Mouse (Mus musculus) myocyte (in vitro differentiated cells): Measurements from ENCODE around the gene Son. TPM values are rescaled to one million over a fixed set of nuclear protein-coding genes. Genes with fewer than 3 reads are reported as not detected.
"Not testable (repeated sequence)": the region's sequence is repeated elsewhere in the genome, so short reads cannot be mapped to it uniquely, and the experiment has no call there.

Experiments
- H3K27me3 ChIP-seq: one replicate; pipeline ENCODE4 v1.6.1; 2011; ENCODE audit not compliant: control insufficient read depth, insufficient read depth, insufficient read length
- H3K36me3 ChIP-seq: one replicate; pipeline ENCODE4 v1.6.1; 2011; ENCODE audit not compliant: control insufficient read depth, insufficient read depth
- H3K4me2 ChIP-seq: one replicate; pipeline ENCODE4 v1.6.1; 2011; ENCODE audit warnings: low read depth, control low read depth
- H3K4me3 ChIP-seq: one replicate; pipeline ENCODE4 v1.5.1; 2011; ENCODE audit warnings: mild to moderate bottlenecking, control low read depth, moderate library complexity
- H3K79me2 ChIP-seq: one replicate; pipeline ENCODE4 v1.6.1; 2011; ENCODE audit not compliant: control insufficient read depth, insufficient read depth
- H3ac ChIP-seq: one replicate; pipeline ENCODE4 v1.6.1; 2011; ENCODE audit not compliant: control insufficient read depth, insufficient read length
- CEBPB ChIP-seq: IDR thresholded peaks from 2 replicates; pipeline ENCODE4 v1.6.1; 2011; ENCODE audit warnings: mild to moderate bottlenecking, moderate library complexity; ENCODE audit not compliant: poor library complexity, insufficient read depth, severe bottlenecking
- E2F4 ChIP-seq: IDR thresholded peaks from one replicate; pipeline ENCODE4 v1.6.1; 2011; ENCODE audit warnings: mild to moderate bottlenecking, control low read depth, moderate library complexity; ENCODE audit not compliant: insufficient read depth
- MAX ChIP-seq: IDR thresholded peaks from one replicate; pipeline ENCODE4 v1.6.1; 2011; ENCODE audit warnings: low read depth, mild to moderate bottlenecking, control low read depth
- MYOD1 ChIP-seq, 3 experiments: IDR thresholded peaks; one replicate each; pipeline ENCODE4 v1.6.1; 2011; ENCODE audit warnings: control low read depth in 2 of 3, low read depth in 2 of 3, mild to moderate bottlenecking in 2 of 3, moderate library complexity in 1 of 3; ENCODE audit not compliant: insufficient read length in 2 of 3, control insufficient read depth in 1 of 3
- MYOG ChIP-seq, 3 experiments: IDR thresholded peaks; one replicate each; pipeline ENCODE4 v1.6.1; 2011; ENCODE audit warnings: control low read depth in 2 of 3, low read depth in 2 of 3, mild to moderate bottlenecking in 2 of 3; ENCODE audit not compliant: insufficient read length in 2 of 3, control insufficient read depth in 1 of 3, insufficient read depth in 1 of 3
- POLR2A ChIP-seq: IDR thresholded peaks from one replicate; pipeline ENCODE4 v1.6.1; 2011; ENCODE audit warnings: low read depth, mild to moderate bottlenecking, control low read depth, moderate library complexity; ENCODE audit not compliant: insufficient read length
- POLR2AphosphoS2 ChIP-seq: IDR thresholded peaks from one replicate; pipeline ENCODE4 v1.6.1; 2011; ENCODE audit warnings: low read depth, control low read depth; ENCODE audit not compliant: insufficient read length
- REST ChIP-seq: IDR thresholded peaks from one replicate; pipeline ENCODE4 v1.6.1; 2011; ENCODE audit warnings: mild to moderate bottlenecking, control low read depth, moderate library complexity; ENCODE audit not compliant: insufficient read depth, insufficient read length
- SRF ChIP-seq: IDR thresholded peaks from one replicate; pipeline ENCODE4 v1.6.1; 2011; ENCODE audit warnings: low read depth; ENCODE audit not compliant: control insufficient read depth, insufficient read length
- TCF12 ChIP-seq: IDR thresholded peaks from one replicate; pipeline ENCODE4 v1.6.1; 2011; ENCODE audit warnings: mild to moderate bottlenecking, control low read depth; ENCODE audit not compliant: poor library complexity, insufficient read depth, severe bottlenecking
- TCF3 ChIP-seq: IDR thresholded peaks from one replicate; pipeline ENCODE4 v1.6.1; 2011; ENCODE audit warnings: low read depth, control low read depth; ENCODE audit not compliant: insufficient read length
- USF1 ChIP-seq: IDR thresholded peaks from one replicate; pipeline ENCODE4 v1.6.1; 2011; ENCODE audit warnings: low read depth, mild to moderate bottlenecking, control low read depth, moderate library complexity
- polyA plus RNA-seq: library from polyadenylated mRNA; unstranded; fragments of >200 nt; fragmentation: generic; extraction: Trizol; gene quantifications from one replicate; pipeline ENCODE4 v1.2.1, GENCODE M21; 2012; ENCODE audit warnings: missing spikeins

Son gene
- polyA plus RNA-seq, 1 experiment: 48.7 TPM

- Histone ChIP-seq H3K79me2 (peaks cover 51% of the 10 kb centered on the region), H3K36me3 (peaks cover 21% of the 10 kb centered on the region), H3ac (no peak overlapping the region), H3K27me3 (no peaks in the 10 kb centered on the region), H3K4me2 (no peak overlapping the region), H3K4me3 (no peak overlapping the region)
- no peak for TF ChIP-seq TCF12
- TF ChIP-seq USF1: no peak
- no peak for TF ChIP-seq REST
- TF ChIP-seq E2F4: no peak
- TF ChIP-seq POLR2A: no peak
- TF ChIP-seq MYOG (IDR thresholded peaks at IDR 0.05; ENCODE audit: control insufficient read depth in 1 of 3, insufficient read depth in 1 of 3, insufficient read length in 2 of 3, low read depth in 2 of 3): no peak
- TF ChIP-seq CEBPB: no peak
- no peak for TF ChIP-seq POLR2AphosphoS2
- no peak for TF ChIP-seq MAX
- TF ChIP-seq SRF: no peak
- TF ChIP-seq TCF3: no peak
- TF ChIP-seq MYOD1 (IDR thresholded peaks at IDR 0.05; ENCODE audit: control insufficient read depth in 1 of 3, insufficient read length in 2 of 3, low read depth in 2 of 3): no peak
Observed at GRCm38 (mm10) chr16:91644901-91645300, 2.4 kb upstream of the Son start.

DNA sequence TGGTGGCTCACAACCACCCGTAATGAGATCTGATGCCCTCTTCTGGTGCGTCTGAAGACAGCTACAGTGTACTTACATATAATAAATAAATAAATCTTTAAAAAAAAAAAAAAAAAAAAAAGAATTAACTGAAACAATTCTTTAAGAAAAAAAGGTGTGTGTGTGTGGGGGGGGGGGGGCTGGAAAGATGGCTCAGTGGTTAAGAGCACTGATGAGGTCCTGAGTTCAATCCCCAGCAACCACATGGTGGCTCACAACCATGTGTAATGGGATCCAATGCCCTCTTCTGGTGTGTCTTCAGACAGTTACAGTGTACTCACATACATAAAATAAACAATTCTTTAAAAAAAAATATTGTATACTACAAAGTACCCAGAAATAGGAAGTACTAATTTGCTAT, 1.9 kb upstream of the Son start:
- H3K36me3 ChIP-seq: peaks cover 19% of the 10 kb centered on the region
- peak overlapping the region; percentile 88 for H3K4me2 ChIP-seq
- not testable (repeated sequence) for H3K27me3 ChIP-seq, H3ac ChIP-seq
- peak overlapping the region; percentile 95 for H3K4me3 ChIP-seq
- H3K79me2 ChIP-seq: peaks cover 56% of the 10 kb centered on the region

DNA sequence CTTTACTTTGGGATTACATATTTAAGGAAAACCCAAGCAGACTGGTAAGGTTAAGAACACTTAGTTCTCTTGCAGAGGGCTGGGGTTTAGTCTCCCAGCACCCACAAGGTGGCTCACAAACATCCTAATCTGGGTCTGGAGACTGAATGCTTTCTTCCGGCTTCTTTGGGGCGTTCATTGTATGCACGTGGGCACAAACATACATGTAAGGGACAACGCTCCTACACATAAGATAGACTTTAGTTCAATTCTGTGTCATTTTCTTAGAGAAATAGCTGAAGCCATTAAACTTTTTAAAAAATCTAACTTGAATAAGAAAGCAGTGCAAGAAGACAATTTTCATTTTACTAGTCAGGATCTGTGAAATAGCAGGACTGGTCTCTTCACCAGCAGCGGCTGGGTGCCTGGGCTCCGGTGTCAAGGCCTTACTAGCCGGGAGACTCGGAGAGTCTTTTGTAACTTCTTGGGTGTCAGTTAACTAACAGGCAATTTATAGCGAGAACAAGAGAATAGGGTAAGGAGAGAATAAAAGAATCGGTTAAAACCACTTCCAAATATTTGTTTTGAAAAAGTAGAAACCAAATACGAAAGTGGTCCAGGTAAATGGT, 1.2 kb upstream of the Son start:
- TF ChIP-seq POLR2AphosphoS2 (no peak), SRF (no peak), POLR2A (no peak), MYOG (IDR thresholded peaks at IDR 0.05; ENCODE audit: control insufficient read depth in 1 of 3, insufficient read depth in 1 of 3, insufficient read length in 2 of 3, low read depth in 2 of 3) (no peak), CEBPB (no peak), E2F4 (no peak), MYOD1 (IDR thresholded peaks at IDR 0.05; ENCODE audit: control insufficient read depth in 1 of 3, insufficient read length in 2 of 3, low read depth in 2 of 3) (no peak), MAX (no peak), TCF3 (no peak), REST (no peak), TCF12 (no peak), USF1 (no peak)
- Histone ChIP-seq H3ac (no peak overlapping the region), H3K4me3 (peak overlapping the region; percentile 95), H3K27me3 (no peaks in the 10 kb centered on the region), H3K4me2 (peak overlapping the region; percentile 88), H3K79me2 (peaks cover 63% of the 10 kb centered on the region), H3K36me3 (peaks cover 17% of the 10 kb centered on the region)

DNA sequence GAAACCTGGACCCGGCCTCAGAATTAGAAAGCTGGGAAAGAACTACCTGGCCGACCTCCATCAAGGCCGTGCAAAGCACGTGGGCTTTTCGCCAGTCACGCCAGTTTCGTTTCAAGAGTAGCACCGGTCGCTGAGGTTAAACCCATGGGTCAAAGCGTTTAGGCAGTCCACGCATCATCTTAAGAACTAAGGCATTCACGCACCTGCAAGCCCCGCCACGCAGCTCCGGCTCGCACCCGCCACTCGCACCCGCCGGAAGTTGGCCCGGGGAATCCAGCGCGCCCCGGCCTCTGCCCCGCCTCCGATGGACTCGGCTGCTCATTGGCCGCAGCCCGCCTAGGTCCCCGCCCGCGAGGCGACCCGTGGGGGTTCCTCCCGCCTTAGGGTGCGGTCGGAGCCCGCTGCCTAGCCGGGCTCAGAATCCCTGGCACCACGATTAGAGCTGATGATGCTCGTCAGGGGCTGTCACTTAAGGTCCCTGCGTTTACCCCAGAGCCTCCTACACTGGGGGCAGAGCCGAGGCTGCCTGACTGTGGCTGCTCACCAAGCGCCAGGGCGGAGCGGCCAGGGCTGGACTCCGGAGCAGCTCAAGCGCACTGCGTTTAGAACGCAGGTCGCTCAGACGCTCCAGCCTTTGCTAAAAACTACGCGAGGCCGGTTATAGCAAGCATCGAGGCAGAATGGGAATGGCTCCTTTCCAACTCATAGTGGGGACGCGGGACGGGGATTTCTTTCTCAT, 456 bp upstream of the Son start, which contains the start of gene Gart:
Gene Gart, minus strand, starts transcription at position 272 of the 739 bp plus-strand sequence.
- Histone ChIP-seq H3K4me2 (peak within 1 kb of the TSS; percentile 99), H3K79me2 (peaks cover 71% of the 10 kb centered on the region), H3K27me3 (no peaks in the 10 kb centered on the region), H3K36me3 (peaks cover 14% of the 10 kb centered on the region), H3K4me3 (peak within 1 kb of the TSS; percentile 95), H3ac (peak within 1 kb of the TSS; percentile 23)
- TF ChIP-seq MYOG (IDR thresholded peaks at IDR 0.05; ENCODE audit: control insufficient read depth in 1 of 3, insufficient read depth in 1 of 3, insufficient read length in 2 of 3, low read depth in 2 of 3): no peak
- TF ChIP-seq CEBPB: no peak
- TF ChIP-seq POLR2A: peak; percentile 99
- no peak for TF ChIP-seq TCF12
- TF ChIP-seq REST: no peak
- no peak for TF ChIP-seq TCF3
- TF ChIP-seq MAX: no peak
- TF ChIP-seq USF1: no peak
- peak; percentile 25 for TF ChIP-seq E2F4
- TF ChIP-seq SRF: no peak
- TF ChIP-seq MYOD1 (IDR thresholded peaks at IDR 0.05; ENCODE audit: control insufficient read depth in 1 of 3, insufficient read length in 2 of 3, low read depth in 2 of 3): no peak
- TF ChIP-seq POLR2AphosphoS2: peak; percentile 97
